Mouse (Mus musculus) limb, embryonic 15.5 days (tissue): ENCODE results near the gene Mad2l2. TPM values are rescaled to one million over a fixed set of nuclear protein-coding genes. Genes with fewer than 3 reads are reported as not detected.
"Not testable (repeated sequence)": the region's sequence is repeated elsewhere in the genome, so short reads cannot be mapped to it uniquely, and the experiment has no call there.

Experiments
- ATAC-seq: fragments of 200-750 bp; cut with Nextera tagmentation; 2 replicates; pipeline ENCODE4 v1.8.0; 2017; ENCODE audit warnings: low read depth, moderate TSS enrichment; ENCODE audit not compliant: insufficient number of reproducible peaks, low FRiP score, low TSS enrichment
- H3K27ac ChIP-seq: fragments of 300-500 bp; sonication (generic); 2 replicates; pipeline ENCODE4 v1.5.1; 2015; ENCODE audit warnings: moderate library complexity, mild to moderate bottlenecking, inconsistent platforms
- H3K27me3 ChIP-seq: fragments of 300-500 bp; sonication (generic); 2 replicates; pipeline ENCODE4 v1.6.1; 2015; ENCODE audit warnings: inconsistent platforms
- H3K36me3 ChIP-seq: fragments of 300-500 bp; sonication (generic); 2 replicates; pipeline ENCODE4 v1.6.1; 2015; ENCODE audit warnings: inconsistent platforms
- H3K4me1 ChIP-seq: fragments of 300-500 bp; sonication (generic); 2 replicates; pipeline ENCODE4 v1.6.1; 2015; ENCODE audit warnings: inconsistent platforms
- H3K4me2 ChIP-seq: fragments of 300-500 bp; sonication (generic); 2 replicates; pipeline ENCODE4 v1.6.1; 2015; ENCODE audit warnings: mild to moderate bottlenecking, inconsistent platforms
- H3K4me3 ChIP-seq: fragments of 300-500 bp; sonication (generic); 2 replicates; pipeline ENCODE4 v1.5.1; 2015; ENCODE audit warnings: mild to moderate bottlenecking, inconsistent platforms
- H3K9ac ChIP-seq: fragments of 300-500 bp; sonication (generic); 2 replicates; pipeline ENCODE4 v1.6.1; 2015; ENCODE audit warnings: inconsistent platforms
- H3K9me3 ChIP-seq: fragments of 300-500 bp; sonication (generic); 2 replicates; pipeline ENCODE4 v1.6.1; 2016; ENCODE audit warnings: inconsistent platforms
- WGBS: fragments of 180-500 bp; shearing (Covaris S2); methylation state at CpG from one replicate; pipeline ENCODE4 v1.1.7; 2015; 5-methylcytosine and 5-hydroxymethylcytosine counted together
- polyA plus RNA-seq: library from polyadenylated mRNA; unstranded; fragments of >200 nt; fragmentation: Nextera tagmentation; extraction: Ambion mirVana; gene quantifications from 2 replicates; pipeline ENCODE4 v1.2.1, GENCODE M21; 2015

Gene Mad2l2
- polyA plus RNA-seq, 1 experiment from 2014 or later, result 47.7 TPM

- Histone ChIP-seq H3K9ac (no peak overlapping the region), H3K36me3 (no peaks in the 10 kb centered on the region), H3K9me3 (no peaks in the 10 kb centered on the region), H3K27ac (no peak overlapping the region), H3K4me2 (no peak overlapping the region), H3K4me1 (peaks cover 18% of the 10 kb centered on the region), H3K27me3 (peaks cover 7% of the 10 kb centered on the region; the same call in 1 of the 2 replicates), H3K4me3 (no peak overlapping the region)
- WGBS, result 77% methylated on average over 12 of the region's 12 CpGs
- ATAC-seq, result no peak
Observed at GRCm38 (mm10) chr4:148112519-148112918, 17.7 kb upstream of the Mad2l2 start.

- Histone ChIP-seq H3K4me2 (peak overlapping the region; percentile 33; the same call in 1 of the 2 replicates), H3K9me3 (no peaks in the 10 kb centered on the region), H3K9ac (no peak overlapping the region), H3K4me1 (peaks cover 9% of the 10 kb centered on the region), H3K27me3 (peaks cover 7% of the 10 kb centered on the region; the same call in 1 of the 2 replicates), H3K27ac (no peak overlapping the region), H3K4me3 (no peak overlapping the region), H3K36me3 (no peaks in the 10 kb centered on the region)
- 8% methylated on average over 15 of the region's 15 CpGs for WGBS
- no peak; the same call in 1 of the 2 replicates for ATAC-seq
Observed at GRCm38 (mm10) chr4:148114758-148115391, 15.3 kb upstream of the Mad2l2 start.

DNA sequence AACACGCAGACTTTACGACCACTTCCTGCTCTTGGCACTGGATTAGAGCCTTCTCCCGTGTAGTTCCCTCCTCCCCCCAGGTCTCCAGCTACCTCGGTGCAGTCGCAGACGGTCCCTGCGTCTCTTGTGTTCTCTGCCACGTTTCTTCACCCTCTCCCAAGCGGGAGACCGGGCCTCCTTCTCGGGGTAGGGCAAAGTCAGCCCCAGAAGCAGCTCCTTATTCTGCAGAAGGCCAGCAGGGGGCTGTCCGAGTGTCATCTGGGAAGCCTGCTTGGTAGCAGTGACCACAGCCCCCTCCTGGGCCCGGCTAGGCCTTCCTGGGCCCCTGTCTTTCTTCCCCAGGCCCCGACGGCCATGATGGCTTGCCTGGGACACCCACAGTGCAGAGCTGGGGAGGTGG is 14.7 kb upstream of the Mad2l2 start:
- H3K4me2 ChIP-seq, result 0 out of 2 replicates have a peak overlapping the region, but pooled peaks have one; percentile 10
- H3K27ac ChIP-seq, result no peak overlapping the region
- 0 out of 2 replicates have a peak, but pooled peaks have one; percentile 7 for ATAC-seq
- no peak overlapping the region for H3K4me3 ChIP-seq
- H3K4me1 ChIP-seq, result peaks cover 9% of the 10 kb centered on the region
- no peak overlapping the region for H3K9ac ChIP-seq
- H3K9me3 ChIP-seq, result no peaks in the 10 kb centered on the region
- WGBS, result 3% methylated on average over 15 of the region's 15 CpGs
- H3K27me3 ChIP-seq, result peaks cover 7% of the 10 kb centered on the region; the same call in 1 of the 2 replicates
- H3K36me3 ChIP-seq, result no peaks in the 10 kb centered on the region

DNA sequence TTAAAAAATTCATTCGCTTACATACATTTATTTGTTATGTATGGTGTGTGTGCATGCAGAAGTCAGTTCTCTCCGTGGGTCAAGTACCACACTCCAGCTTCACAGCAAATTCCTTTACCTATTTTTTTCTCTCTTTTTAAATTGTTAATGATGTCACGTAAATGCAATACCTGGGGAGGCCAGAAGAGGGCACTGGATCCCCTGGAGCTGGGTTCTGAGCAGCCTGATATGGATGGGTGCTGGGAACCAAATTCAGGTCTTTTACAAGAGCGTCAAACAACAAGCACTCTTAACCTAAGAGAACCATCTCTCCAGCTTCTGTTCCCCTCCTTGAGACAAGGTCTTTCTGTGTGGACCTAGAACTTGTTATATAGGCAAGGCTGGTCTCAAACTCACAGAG is 13.5 kb upstream of the Mad2l2 start:
- no peak overlapping the region for H3K4me2 ChIP-seq
- no peak overlapping the region for H3K4me3 ChIP-seq
- no peak overlapping the region for H3K27ac ChIP-seq
- WGBS, result 78% methylated on average over 4 of the region's 4 CpGs
- no peaks in the 10 kb centered on the region for H3K36me3 ChIP-seq
- H3K9me3 ChIP-seq, result no peaks in the 10 kb centered on the region
- peaks cover 7% of the 10 kb centered on the region; the same call in 1 of the 2 replicates for H3K27me3 ChIP-seq
- H3K4me1 ChIP-seq, result peaks cover 9% of the 10 kb centered on the region
- no peak overlapping the region for H3K9ac ChIP-seq
- ATAC-seq, result no peak

DNA sequence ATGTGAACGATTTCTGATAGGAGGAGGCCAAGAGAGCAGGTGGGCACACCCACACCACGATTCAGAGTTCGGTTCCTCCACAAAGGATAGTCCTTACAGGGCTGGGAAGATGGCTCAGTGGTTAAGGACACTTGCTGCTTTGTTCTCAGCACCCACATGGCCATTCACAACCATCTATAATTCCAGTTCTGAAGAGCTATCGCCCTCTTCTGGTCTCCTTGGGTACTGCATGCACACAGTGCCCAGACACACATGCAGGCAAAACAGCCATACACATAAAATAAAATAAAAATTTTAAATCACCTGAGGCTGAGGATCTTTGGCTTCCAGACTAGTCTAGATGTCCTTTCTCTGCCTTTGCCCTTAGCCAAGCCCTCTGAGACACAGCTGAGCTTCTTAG is 12.8 kb upstream of the Mad2l2 start:
- Histone ChIP-seq H3K4me1 (peaks cover 10% of the 10 kb centered on the region), H3K9ac (no peak overlapping the region), H3K9me3 (no peaks in the 10 kb centered on the region), H3K27ac (no peak overlapping the region), H3K36me3 (no peaks in the 10 kb centered on the region), H3K4me2 (no peak overlapping the region), H3K27me3 (peaks cover 7% of the 10 kb centered on the region; the same call in 1 of the 2 replicates), H3K4me3 (no peak overlapping the region)
- ATAC-seq, result no peak
- WGBS, result 75% methylated on average over 4 of the region's 4 CpGs

DNA sequence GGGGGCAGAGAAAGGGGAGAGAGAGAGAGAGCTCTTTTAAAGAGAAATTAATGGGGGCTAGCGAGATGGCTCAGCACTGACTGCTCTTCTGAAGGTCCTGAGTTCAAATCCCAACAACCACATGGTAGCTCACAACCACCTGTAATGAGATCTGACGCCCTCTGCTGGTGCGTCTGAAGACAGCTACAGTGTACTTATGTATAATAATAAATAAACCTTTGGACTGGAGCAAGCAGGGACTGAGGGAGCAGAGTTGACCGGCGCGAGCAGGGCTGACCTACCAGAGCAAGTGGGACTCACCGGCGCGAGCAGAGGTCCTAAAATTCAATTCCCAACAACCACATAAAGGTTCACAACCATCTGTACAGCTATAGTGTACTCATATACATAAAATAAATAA is 10.6 kb upstream of the Mad2l2 start:
- H3K9me3 ChIP-seq, ATAC-seq, H3K27me3 ChIP-seq, H3K27ac ChIP-seq, H3K4me2 ChIP-seq, H3K4me3 ChIP-seq, H3K36me3 ChIP-seq, H3K9ac ChIP-seq: not testable (repeated sequence)
- peaks cover 12% of the 10 kb centered on the region for H3K4me1 ChIP-seq
- 90% methylated on average over 9 of the region's 9 CpGs for WGBS

- no peak overlapping the region for H3K9ac ChIP-seq
- H3K4me2 ChIP-seq, result no peak overlapping the region
- H3K27ac ChIP-seq, result no peak overlapping the region
- H3K36me3 ChIP-seq, result no peaks in the 10 kb centered on the region
- peaks cover 4% of the 10 kb centered on the region for H3K4me1 ChIP-seq
- H3K27me3 ChIP-seq, result 0 out of 2 replicates have a peak, but pooled peaks cover under 1% of the 10 kb centered on the region
- H3K4me3 ChIP-seq, result no peak overlapping the region
- 72% methylated on average over 9 of the region's 9 CpGs for WGBS
- no peak for ATAC-seq
- no peaks in the 10 kb centered on the region for H3K9me3 ChIP-seq
Observed at GRCm38 (mm10) chr4:148120555-148120954, 9.6 kb upstream of the Mad2l2 start.

- 78% methylated on average over 4 of the region's 4 CpGs for WGBS
- no peak overlapping the region for H3K4me2 ChIP-seq
- no peaks in the 10 kb centered on the region for H3K9me3 ChIP-seq
- H3K27me3 ChIP-seq, result no peaks in the 10 kb centered on the region
- no peak overlapping the region for H3K4me3 ChIP-seq
- H3K4me1 ChIP-seq, result 0 out of 2 replicates have a peak, but pooled peaks cover 3% of the 10 kb centered on the region
- H3K27ac ChIP-seq, result no peak overlapping the region
- H3K9ac ChIP-seq, result no peak overlapping the region
- no peaks in the 10 kb centered on the region for H3K36me3 ChIP-seq
- no peak for ATAC-seq
Observed at GRCm38 (mm10) chr4:148121362-148121761, 8.8 kb upstream of the Mad2l2 start.

- Histone ChIP-seq H3K27me3 (no peaks in the 10 kb centered on the region), H3K4me1 (0 out of 2 replicates have a peak, but pooled peaks cover 3% of the 10 kb centered on the region), H3K9ac (no peak overlapping the region), H3K9me3 (no peaks in the 10 kb centered on the region), H3K4me2 (no peak overlapping the region), H3K36me3 (no peaks in the 10 kb centered on the region), H3K4me3 (no peak overlapping the region), H3K27ac (no peak overlapping the region)
- WGBS, result 12% methylated on average over 6 of the region's 6 CpGs
- ATAC-seq, result peak; percentile 80
Observed at GRCm38 (mm10) chr4:148121982-148122693, 8.0 kb upstream of the Mad2l2 start.

DNA sequence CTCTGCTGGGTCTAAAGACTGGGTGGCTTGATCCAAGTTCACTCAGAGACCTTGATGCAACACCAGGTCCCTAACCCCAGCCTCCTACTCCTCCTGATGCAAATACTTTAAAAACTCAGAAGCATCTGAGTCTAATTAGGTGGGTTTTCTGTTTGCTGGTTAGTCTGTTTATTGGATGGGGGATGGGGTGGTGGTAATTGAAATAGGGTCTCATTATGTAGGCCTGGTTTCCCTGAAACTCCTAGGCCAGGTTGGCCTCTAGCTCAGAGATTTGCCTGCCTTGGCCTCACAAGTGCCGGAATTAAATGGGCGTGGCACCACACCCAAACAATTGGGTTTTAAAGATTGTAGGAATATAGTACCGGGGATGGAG is 7.5 kb upstream of the Mad2l2 start:
- 35% methylated on average over 3 of the region's 3 CpGs for WGBS

DNA sequence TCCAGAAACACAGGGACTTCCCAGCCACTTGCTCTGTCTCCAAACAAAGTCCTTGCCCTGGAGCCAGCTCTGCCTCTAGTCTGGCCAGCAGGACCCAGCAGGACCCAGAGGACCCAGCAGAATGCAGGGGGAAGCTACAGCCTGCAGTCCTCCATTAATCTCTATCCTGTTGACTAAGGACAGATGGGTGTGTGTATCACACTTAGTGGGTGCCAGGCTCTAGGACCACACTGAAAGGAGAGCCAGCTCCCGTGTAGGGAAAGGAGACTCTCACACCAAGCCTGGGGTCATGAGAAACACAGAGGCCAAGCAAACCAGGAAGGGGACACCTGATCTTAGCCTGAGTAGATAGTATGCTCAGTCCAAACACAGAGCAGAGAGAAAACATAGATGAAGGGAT is 1.9 kb upstream of the Mad2l2 start:
- WGBS, result 63% methylated on average over 1 of the region's 1 CpGs
- no peak overlapping the region for H3K4me3 ChIP-seq
- H3K4me2 ChIP-seq, result no peak overlapping the region
- no peak for ATAC-seq
- no peaks in the 10 kb centered on the region for H3K36me3 ChIP-seq
- peaks cover 18% of the 10 kb centered on the region for H3K4me1 ChIP-seq
- no peak overlapping the region for H3K9ac ChIP-seq
- no peak overlapping the region for H3K27ac ChIP-seq
- no peaks in the 10 kb centered on the region for H3K9me3 ChIP-seq
- peaks cover 40% of the 10 kb centered on the region for H3K27me3 ChIP-seq

More for the DNA sequence above, 7.5 kb upstream of the Mad2l2 start:
- no peaks in the 10 kb centered on the region for H3K9me3 ChIP-seq
- no peaks in the 10 kb centered on the region for H3K27me3 ChIP-seq
- H3K9ac ChIP-seq, result no peak overlapping the region
- no peak overlapping the region for H3K4me3 ChIP-seq
- ATAC-seq, result no peak
- no peak overlapping the region for H3K27ac ChIP-seq
- no peaks in the 10 kb centered on the region for H3K36me3 ChIP-seq
- H3K4me1 ChIP-seq, result 0 out of 2 replicates have a peak, but pooled peaks cover 3% of the 10 kb centered on the region
- no peak overlapping the region for H3K4me2 ChIP-seq

- 59% methylated on average over 2 of the region's 2 CpGs for WGBS
- Histone ChIP-seq H3K4me3 (no peak overlapping the region), H3K27me3 (peaks cover 40% of the 10 kb centered on the region), H3K9ac (no peak overlapping the region), H3K4me2 (no peak overlapping the region), H3K9me3 (no peaks in the 10 kb centered on the region), H3K36me3 (no peaks in the 10 kb centered on the region), H3K27ac (no peak overlapping the region), H3K4me1 (peaks cover 18% of the 10 kb centered on the region)
- ATAC-seq, result no peak
Observed at GRCm38 (mm10) chr4:148128672-148129071, 1.5 kb upstream of the Mad2l2 start.
